Mouse (Mus musculus): ENCODE measurements at regions not wholly inside any gene's neighbourhood (a gene's known extent, or its start where the extent isn't known, plus 50 kb on each side); places are given as distances from the start of the nearest gene placed in this dataset.

- DNase-seq: no peak
These were observed 420.6 kb downstream of the Med13l start for GRCm38 (mm10) chr5:118981046-118981445.

- DNase-seq: no peak
These were observed 423.8 kb downstream of the Med13l start for GRCm38 (mm10) chr5:118984251-118984650.

- no peak for DNase-seq
These were observed 424.4 kb downstream of the Med13l start for GRCm38 (mm10) chr5:118984797-118985408.

GRCm38 (mm10) chr5:118987376-118988000 lies 427.0 kb downstream of the Med13l start:
- DNase-seq: no peak

GRCm38 (mm10) chr5:118999124-118999523 lies 438.6 kb downstream of the Med13l start:
- no peak for DNase-seq

- DNase-seq: no peak
These were observed 445.5 kb downstream of the Med13l start for GRCm38 (mm10) chr5:119005825-119006471.

- no peak for DNase-seq
These were observed 449.6 kb downstream of the Med13l start for GRCm38 (mm10) chr5:119010048-119010447.

- no peak for DNase-seq
These were observed 454.7 kb downstream of the Med13l start for GRCm38 (mm10) chr5:119015181-119015580.

GRCm38 (mm10) chr5:119015606-119016255 lies 455.3 kb downstream of the Med13l start:
- no peak for DNase-seq

- DNase-seq: no peak
These were observed 455.9 kb downstream of the Med13l start for GRCm38 (mm10) chr5:119016420-119016819.

GRCm38 (mm10) chr5:119023947-119024346 lies 463.5 kb downstream of the Med13l start:
- DNase-seq: no peak

- no peak for DNase-seq
These were observed 471.6 kb downstream of the Med13l start for GRCm38 (mm10) chr5:119032051-119032450.

- DNase-seq: no peak
These were observed 484.1 kb downstream of the Med13l start for GRCm38 (mm10) chr5:119044548-119044947.

- no peak for DNase-seq
These were observed 487.1 kb downstream of the Med13l start for GRCm38 (mm10) chr5:119047581-119047980.

- no peak for DNase-seq
These were observed 492.0 kb downstream of the Med13l start for GRCm38 (mm10) chr5:119052354-119052996.

- DNase-seq: peak; percentile 18
These were observed 493.3 kb downstream of the Med13l start for GRCm38 (mm10) chr5:119053738-119054137.

- no peak for DNase-seq
These were observed 493.9 kb downstream of the Med13l start for GRCm38 (mm10) chr5:119054393-119054792.

- no peak for DNase-seq
These were observed 495.0 kb downstream of the Med13l start for GRCm38 (mm10) chr5:119055430-119055829.

- no peak for DNase-seq
These were observed 497.3 kb downstream of the Med13l start for GRCm38 (mm10) chr5:119057813-119058212.

- DNase-seq: no peak
These were observed 497.9 kb downstream of the Med13l start for GRCm38 (mm10) chr5:119058231-119058851.

GRCm38 (mm10) chr5:119059223-119059622 lies 498.7 kb downstream of the Med13l start:
- DNase-seq: no peak

- DNase-seq: no peak
These were observed 500.4 kb downstream of the Med13l start for GRCm38 (mm10) chr5:119060886-119061285.

- DNase-seq: no peak
These were observed 502.0 kb downstream of the Med13l start for GRCm38 (mm10) chr5:119062478-119062877.

All from thymus, postnatal 4 days (tissue).